Mouse (Mus musculus) mouse embryonic stem cell (cell line): ENCODE results near the gene Habp2.

Experiments
- in situ Hi-C, 2 experiments: fragments of 300-500 bp; cut with MboI; formaldehyde crosslinking; loops; 1 replicate in 1 of 2; 3 replicates in 1 of 2; pipeline ENCODE4 v1.14.3; 2019 to 2020; ENCODE audit warnings: low sequenced_read_pairs in 2 of 2, low pct_unique_long_range_greater_than_20kb in 1 of 2, mixed read lengths in 1 of 2; ENCODE audit not compliant: unreplicated experiment in 1 of 2

Habp2 gene

GRCm38 (mm10) chr19:56286866-56287265 lies at the start of gene Habp2:
Gene Habp2 (plus strand): TSS chr19:56287137.
- in situ Hi-C loops: no loop called here

GRCm38 (mm10) chr19:56238501-56238900 lies 48.4 kb upstream of the Habp2 start:
- in situ Hi-C loops: no loop called here

GRCm38 (mm10) chr19:56245201-56245600 lies 41.7 kb upstream of the Habp2 start:
- in situ Hi-C loops: no loop called here

GRCm38 (mm10) chr19:56252815-56253214 lies 34.1 kb upstream of the Habp2 start:
- in situ Hi-C loops: loop anchor here in 1 of 2 experiments (10.0 kb wide), 1 partner anchor 148 kb away; no protein-coding TSS in a partner anchor

GRCm38 (mm10) chr19:56253271-56253670 lies 33.7 kb upstream of the Habp2 start:
- in situ Hi-C loops: loop anchor here in 1 of 2 experiments (10.0 kb wide), 1 partner anchor 148 kb away; no protein-coding TSS in a partner anchor

- in situ Hi-C loops: loop anchor here in 1 of 2 experiments (10.0 kb wide), 1 partner anchor 150 kb away; no protein-coding TSS in a partner anchor
Measured at GRCm38 (mm10) chr19:56254751-56255150, 32.2 kb upstream of the Habp2 start.

GRCm38 (mm10) chr19:56255506-56255905 lies 31.4 kb upstream of the Habp2 start:
- in situ Hi-C loops: loop anchor here in 1 of 2 experiments (10.0 kb wide), 1 partner anchor 151 kb away; no protein-coding TSS in a partner anchor

GRCm38 (mm10) chr19:56256235-56256634 lies 30.7 kb upstream of the Habp2 start:
- in situ Hi-C loops: loop anchor here in 1 of 2 experiments (10.0 kb wide), 1 partner anchor 151 kb away; no protein-coding TSS in a partner anchor

- in situ Hi-C loops: loop anchor here in 1 of 2 experiments (10.0 kb wide), 1 partner anchor 152 kb away; no protein-coding TSS in a partner anchor
Measured at GRCm38 (mm10) chr19:56256741-56257140, 30.2 kb upstream of the Habp2 start.

GRCm38 (mm10) chr19:56263696-56264095 lies 23.2 kb upstream of the Habp2 start:
- in situ Hi-C loops: no loop called here

- in situ Hi-C loops: no loop called here
Measured at GRCm38 (mm10) chr19:56264175-56264574, 22.8 kb upstream of the Habp2 start.

- in situ Hi-C loops: no loop called here
Measured at GRCm38 (mm10) chr19:56265149-56265548, 21.8 kb upstream of the Habp2 start.

GRCm38 (mm10) chr19:56272081-56272480 lies 14.9 kb upstream of the Habp2 start:
- in situ Hi-C loops: no loop called here

- in situ Hi-C loops: no loop called here
Measured at GRCm38 (mm10) chr19:56277140-56277804, 9.7 kb upstream of the Habp2 start.

GRCm38 (mm10) chr19:56277951-56278350 lies 9.0 kb upstream of the Habp2 start:
- in situ Hi-C loops: no loop called here

- in situ Hi-C loops: no loop called here
Measured at GRCm38 (mm10) chr19:56278366-56278765, 8.6 kb upstream of the Habp2 start.

GRCm38 (mm10) chr19:56285222-56285621 lies 1.7 kb upstream of the Habp2 start:
- in situ Hi-C loops: no loop called here

- in situ Hi-C loops: no loop called here
Measured at GRCm38 (mm10) chr19:56287580-56288367, 837 bp downstream of the Habp2 start.

GRCm38 (mm10) chr19:56288436-56288835 lies 1.5 kb downstream of the Habp2 start:
- in situ Hi-C loops: no loop called here
